Mouse (Mus musculus) adrenal gland, adult 10 weeks (tissue): ENCODE measurements around the gene Gm3371. TPM values are rescaled to one million over a fixed set of nuclear protein-coding genes. Genes with fewer than 3 reads are reported as not detected.

Source experiments
- polyA plus RNA-seq: library from polyadenylated mRNA; stranded (reverse); fragments of 350-450 nt; fragmentation: Illumina TruSeq; extraction: RNeasy Lipid Tissue Mini Kit (QIAGEN cat#74804); gene quantifications from one replicate; pipeline ENCODE4 v1.2.3, GENCODE M21; 2014; ENCODE audit warnings: low read depth, low replicate concordance

Gene Gm3371
- not detected for polyA plus RNA-seq

DNA sequence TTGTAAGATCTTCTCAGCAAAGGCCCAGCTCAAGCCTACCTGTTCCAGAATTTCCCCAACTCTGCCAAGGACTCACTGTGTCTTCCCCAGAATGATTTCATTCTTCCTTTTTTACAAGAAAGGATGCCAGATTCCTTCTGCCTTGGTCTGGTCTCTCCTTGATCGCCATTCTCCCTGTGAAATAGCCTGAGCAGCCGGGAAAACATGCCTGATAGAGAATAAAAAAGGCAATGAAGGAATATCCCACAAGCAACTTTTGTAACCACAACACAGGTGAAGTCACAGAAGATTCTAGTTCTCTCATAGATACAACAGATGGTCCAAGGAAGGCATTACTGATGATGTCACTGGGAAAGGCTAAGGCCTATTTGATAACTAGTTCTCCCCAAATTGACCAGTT lies at the start of gene Gm3371:
Gene Gm3371 (minus strand): TSS at position 101 of the 400 bp plus-strand sequence.

GRCm38 (mm10) chr14:44433335-44433734 lies 22.8 kb upstream of the Gm3371 start, which contains the start of gene Gm8232:
Gene Gm8232, plus strand, starts transcription at chr14:44433635.

DNA sequence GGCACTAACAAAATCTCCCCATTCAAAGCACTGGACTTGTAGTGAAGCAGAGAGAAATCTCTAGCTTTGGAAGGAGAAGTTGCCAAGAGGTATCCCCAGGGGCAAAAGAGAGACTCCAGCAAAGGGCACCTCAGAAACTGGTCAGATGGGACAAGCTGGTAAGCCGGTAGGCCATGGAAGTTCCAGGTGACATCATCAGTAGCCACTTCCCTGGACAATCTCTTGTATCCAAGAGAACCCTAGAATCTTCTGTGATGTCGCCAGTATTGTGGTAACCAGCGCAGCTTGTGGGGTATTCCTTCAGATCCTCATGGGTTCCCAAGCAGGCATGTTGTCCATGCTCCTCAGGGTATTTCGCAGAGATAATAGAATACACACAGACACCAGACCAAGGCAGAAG lies 45.4 kb downstream of the Gm3371 start, which contains the start of gene Gm8229:
Gene Gm8229 (plus strand): TSS at position 301 of the 400 bp plus-strand sequence.

Other genes starting within 250 kb of the Gm3371 start
- gene Gm8212, start 213.0 kb downstream of the Gm3371 start, polyA plus RNA-seq, result not detected
- not detected for gene 4930503E14Rik, start 197.4 kb downstream of the Gm3371 start, polyA plus RNA-seq
- not detected for gene Gm8220, start 125.1 kb downstream of the Gm3371 start, polyA plus RNA-seq
- not detected for gene Gm5930, start 72.1 kb downstream of the Gm3371 start, polyA plus RNA-seq
- not detected for gene Gm8229, start 45.3 kb downstream of the Gm3371 start, polyA plus RNA-seq
- not detected for gene Gm8232, start 22.9 kb upstream of the Gm3371 start, polyA plus RNA-seq
- not detected for gene BC061237, start 81.8 kb upstream of the Gm3371 start, polyA plus RNA-seq
- gene Gm17093, start 107.6 kb upstream of the Gm3371 start, polyA plus RNA-seq, result not detected
- not detected for gene Gm8247, start 172.5 kb upstream of the Gm3371 start, polyA plus RNA-seq
- gene Gm5624, start 217.2 kb upstream of the Gm3371 start, polyA plus RNA-seq, result not detected